Mouse (Mus musculus): Measurements from ENCODE around the gene Akna. TPM values are rescaled to one million over a fixed set of nuclear protein-coding genes. Genes with fewer than 3 reads are reported as not detected.

The Akna gene
- polyA plus RNA-seq (2012; rRNA removed): 76.6 and 92.4 TPM in 2 replicates

DNA sequence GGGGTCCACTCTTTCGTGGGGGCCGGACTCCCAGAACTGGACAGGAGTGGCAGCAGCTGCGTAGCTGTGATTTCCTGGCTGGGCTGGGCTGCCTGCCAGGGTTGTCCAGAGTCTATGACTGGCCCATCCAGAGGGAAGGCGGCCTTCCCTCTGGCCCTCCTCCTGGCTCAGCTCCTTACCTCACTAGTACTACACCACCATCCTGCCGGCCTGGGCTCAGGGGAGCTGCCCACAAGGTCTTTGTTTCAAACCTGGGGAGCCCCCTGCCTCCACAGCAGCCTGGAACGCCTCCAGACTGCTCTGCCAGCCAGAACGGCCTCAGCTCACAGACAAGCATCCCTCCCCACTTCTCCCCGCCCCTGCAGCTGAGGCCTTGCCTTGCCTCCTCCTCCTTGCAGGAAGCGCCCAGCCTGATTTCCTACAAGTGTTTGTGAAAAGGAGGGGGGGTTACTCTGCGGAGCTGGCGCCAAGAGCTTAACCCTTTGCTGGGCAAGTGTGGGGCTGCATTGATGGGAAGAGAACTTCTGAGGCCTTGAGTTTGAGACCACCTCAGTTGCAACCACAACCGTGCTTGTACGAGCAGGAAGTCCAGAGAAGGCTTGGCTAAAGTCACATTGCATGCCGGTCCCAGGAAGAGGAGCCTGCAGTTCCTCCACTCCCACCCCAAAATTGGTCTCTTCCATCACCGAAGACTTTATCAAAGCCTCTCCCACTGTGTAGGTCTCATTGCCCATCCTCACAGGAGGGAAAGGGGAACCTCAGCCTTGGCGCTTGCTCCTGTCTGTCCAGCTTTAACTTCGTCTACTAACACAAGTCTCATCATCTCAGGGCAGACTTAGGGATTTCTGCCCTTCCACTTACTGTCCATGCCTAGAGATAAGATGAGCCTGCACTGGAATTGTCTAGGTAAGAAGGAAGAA is at the start of gene Akna:
Gene Akna (minus strand): TSS at position 315 of the 920 bp plus-strand sequence.
- peak; percentile 99 for TF ChIP-seq POLR2A (IDR thresholded peaks at IDR 0.05; ENCODE audit: control insufficient read depth, extremely low read depth, insufficient read depth, low read length, poor library complexity)
- peak; percentile 27; the same call in 1 of the 2 replicates for TF ChIP-seq CTCF (IDR thresholded peaks at IDR 0.05; ENCODE audit: borderline replicate concordance, control insufficient read depth, extremely low read depth, insufficient read depth, low read length, poor library complexity)
- no peaks in the 10 kb centered on the region for H3K27me3 ChIP-seq (ENCODE audit: control insufficient read depth, insufficient read depth, low read length)
- DNase-seq: peak; percentile 87
- WGBS: 3% methylated on average over 17 of the region's 17 CpGs
- H3K27ac ChIP-seq (ENCODE audit: control insufficient read depth, insufficient read depth, low read length): peak within 1 kb of the TSS; percentile 93
- H3K4me3 ChIP-seq (ENCODE audit: control insufficient read depth, insufficient read depth, low read length): peak within 1 kb of the TSS; percentile 79
- no peaks in the 10 kb centered on the region for H3K36me3 ChIP-seq (ENCODE audit: control insufficient read depth, insufficient read depth, low read length)
- peaks cover 71% of the 10 kb centered on the region for H3K4me1 ChIP-seq (replicated peaks; ENCODE audit: control insufficient read depth, insufficient read depth, low read length)

DNA sequence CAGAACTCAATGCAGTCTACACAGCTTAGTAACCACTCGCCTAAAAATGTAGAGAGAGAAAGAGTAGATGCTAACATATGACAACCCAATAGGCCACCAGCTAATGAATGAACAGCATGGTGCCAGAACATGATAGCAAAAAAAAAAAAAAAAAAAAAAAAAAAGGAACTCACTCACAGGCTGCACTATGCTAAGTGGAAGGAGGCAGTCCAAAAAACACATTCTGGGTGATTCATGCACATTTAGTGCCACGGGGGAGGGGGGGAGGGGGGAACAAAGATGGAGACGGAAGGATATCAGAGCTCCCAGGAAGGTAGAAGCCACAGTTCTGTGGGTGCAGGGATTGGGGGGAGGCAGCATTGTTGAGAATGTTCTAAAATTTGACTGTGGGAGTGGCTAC is 49.4 kb upstream of the Akna start:
- Histone ChIP-seq H3K27me3 (ENCODE audit: control insufficient read depth, insufficient read depth, low read length) (no peaks in the 10 kb centered on the region), H3K4me3 (ENCODE audit: control insufficient read depth, insufficient read depth, low read length) (no peak overlapping the region), H3K4me1 (replicated peaks; ENCODE audit: control insufficient read depth, insufficient read depth, low read length) (no peaks in the 10 kb centered on the region), H3K36me3 (ENCODE audit: control insufficient read depth, insufficient read depth, low read length) (no peaks in the 10 kb centered on the region; the same call in 1 of the 2 replicates), H3K27ac (ENCODE audit: control insufficient read depth, insufficient read depth, low read length) (no peak overlapping the region)
- no peak for DNase-seq
- WGBS: 55% methylated on average over 3 of the region's 3 CpGs
- TF ChIP-seq CTCF (IDR thresholded peaks at IDR 0.05; ENCODE audit: borderline replicate concordance, control insufficient read depth, extremely low read depth, insufficient read depth, low read length, poor library complexity) (no peak), POLR2A (IDR thresholded peaks at IDR 0.05; ENCODE audit: control insufficient read depth, extremely low read depth, insufficient read depth, low read length, poor library complexity) (no peak)

DNA sequence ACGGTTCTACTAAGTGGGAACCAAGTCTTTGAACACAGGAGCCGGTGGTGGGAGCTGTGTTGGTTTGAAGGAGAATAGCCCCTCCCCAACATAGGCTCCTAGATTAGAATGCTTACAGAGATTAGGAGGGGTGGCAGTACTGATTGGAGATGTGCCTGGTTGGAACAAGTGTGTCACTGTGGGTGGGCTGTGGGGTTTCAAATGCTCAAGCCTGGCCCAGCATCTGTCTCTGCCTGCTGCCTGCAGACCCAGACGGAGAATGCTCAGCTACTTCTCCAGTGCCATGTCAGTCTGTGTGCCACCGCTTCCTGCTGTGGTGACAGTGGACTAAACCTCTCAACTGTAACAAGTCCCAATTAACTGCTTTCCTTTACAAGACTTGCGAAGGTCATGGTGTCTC is 47.4 kb upstream of the Akna start:
- TF ChIP-seq POLR2A (IDR thresholded peaks at IDR 0.05; ENCODE audit: control insufficient read depth, extremely low read depth, insufficient read depth, low read length, poor library complexity) (no peak), CTCF (IDR thresholded peaks at IDR 0.05; ENCODE audit: borderline replicate concordance, control insufficient read depth, extremely low read depth, insufficient read depth, low read length, poor library complexity) (no peak)
- Histone ChIP-seq H3K27ac (ENCODE audit: control insufficient read depth, insufficient read depth, low read length) (no peak overlapping the region), H3K36me3 (ENCODE audit: control insufficient read depth, insufficient read depth, low read length) (no peaks in the 10 kb centered on the region; the same call in 1 of the 2 replicates), H3K27me3 (ENCODE audit: control insufficient read depth, insufficient read depth, low read length) (no peaks in the 10 kb centered on the region), H3K4me1 (replicated peaks; ENCODE audit: control insufficient read depth, insufficient read depth, low read length) (no peaks in the 10 kb centered on the region), H3K4me3 (ENCODE audit: control insufficient read depth, insufficient read depth, low read length) (no peak overlapping the region)
- 84% methylated on average over 5 of the region's 5 CpGs for WGBS
- DNase-seq: no peak

DNA sequence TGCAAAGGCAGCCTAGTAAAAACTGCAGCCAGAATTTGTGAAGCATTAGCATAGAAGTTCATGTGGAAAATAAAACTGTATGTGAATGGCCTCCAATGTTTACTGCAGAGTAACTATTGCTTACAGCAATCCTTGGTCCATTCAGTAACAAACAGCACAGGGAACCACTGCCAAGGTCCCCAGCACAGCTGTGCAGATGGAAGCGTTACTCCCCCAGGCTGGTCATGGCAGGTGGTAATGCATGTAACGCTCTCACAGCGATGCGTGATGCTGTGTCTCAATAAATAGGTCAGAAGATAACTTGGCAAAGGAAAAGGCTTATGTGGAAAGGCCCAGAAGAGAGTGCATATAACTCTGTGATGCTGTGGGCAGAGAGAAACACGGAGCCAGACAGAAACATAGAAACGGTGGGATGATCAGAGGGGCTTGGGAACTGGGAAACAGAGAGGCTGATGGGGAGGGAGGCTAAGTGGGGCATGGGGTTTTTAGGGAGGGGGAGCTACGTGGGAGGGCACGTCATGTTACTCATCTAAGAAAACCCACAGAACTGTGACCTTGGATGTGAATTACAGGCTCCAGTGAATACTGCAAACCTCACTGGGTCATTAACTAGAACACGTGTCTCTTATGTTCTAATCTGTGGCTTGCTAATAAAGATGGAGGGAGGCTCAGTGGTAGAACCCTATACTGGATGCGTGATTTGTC is 41.4 kb upstream of the Akna start:
- Histone ChIP-seq H3K4me1 (replicated peaks; ENCODE audit: control insufficient read depth, insufficient read depth, low read length) (no peaks in the 10 kb centered on the region), H3K36me3 (ENCODE audit: control insufficient read depth, insufficient read depth, low read length) (no peaks in the 10 kb centered on the region; the same call in 1 of the 2 replicates), H3K27me3 (ENCODE audit: control insufficient read depth, insufficient read depth, low read length) (no peaks in the 10 kb centered on the region), H3K27ac (ENCODE audit: control insufficient read depth, insufficient read depth, low read length) (no peak overlapping the region), H3K4me3 (ENCODE audit: control insufficient read depth, insufficient read depth, low read length) (no peak overlapping the region)
- DNase-seq: no peak
- TF ChIP-seq CTCF (IDR thresholded peaks at IDR 0.05; ENCODE audit: borderline replicate concordance, control insufficient read depth, extremely low read depth, insufficient read depth, low read length, poor library complexity): no peak
- no peak for TF ChIP-seq POLR2A (IDR thresholded peaks at IDR 0.05; ENCODE audit: control insufficient read depth, extremely low read depth, insufficient read depth, low read length, poor library complexity)
- 87% methylated on average over 10 of the region's 10 CpGs for WGBS

DNA sequence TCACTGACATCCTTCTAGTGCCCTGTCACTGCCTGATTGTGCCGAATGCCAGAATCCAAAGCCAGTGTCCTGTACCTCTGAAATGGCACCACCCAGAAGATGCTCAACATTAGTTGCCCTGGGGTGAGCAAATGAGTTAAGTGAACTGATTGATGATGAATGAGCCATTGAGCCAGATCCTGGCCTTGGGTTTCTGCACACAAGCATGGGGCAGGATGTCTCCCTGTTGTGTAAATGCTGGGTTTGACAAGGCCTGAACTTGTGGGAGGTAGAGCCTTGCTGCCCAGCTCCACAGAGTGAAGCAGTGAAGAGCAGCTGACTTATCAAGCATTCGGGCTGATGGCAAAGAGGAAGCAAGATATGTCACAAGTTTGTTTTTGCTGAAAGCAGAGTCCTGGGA is 39.9 kb upstream of the Akna start:
- H3K4me3 ChIP-seq (ENCODE audit: control insufficient read depth, insufficient read depth, low read length): no peak overlapping the region
- no peak overlapping the region for H3K27ac ChIP-seq (ENCODE audit: control insufficient read depth, insufficient read depth, low read length)
- H3K36me3 ChIP-seq (ENCODE audit: control insufficient read depth, insufficient read depth, low read length): no peaks in the 10 kb centered on the region
- TF ChIP-seq CTCF (IDR thresholded peaks at IDR 0.05; ENCODE audit: borderline replicate concordance, control insufficient read depth, extremely low read depth, insufficient read depth, low read length, poor library complexity) (no peak), POLR2A (IDR thresholded peaks at IDR 0.05; ENCODE audit: control insufficient read depth, extremely low read depth, insufficient read depth, low read length, poor library complexity) (no peak)
- H3K27me3 ChIP-seq (ENCODE audit: control insufficient read depth, insufficient read depth, low read length): no peaks in the 10 kb centered on the region
- H3K4me1 ChIP-seq (replicated peaks; ENCODE audit: control insufficient read depth, insufficient read depth, low read length): no peaks in the 10 kb centered on the region
- WGBS: 91% methylated on average over 2 of the region's 2 CpGs
- DNase-seq: no peak

DNA sequence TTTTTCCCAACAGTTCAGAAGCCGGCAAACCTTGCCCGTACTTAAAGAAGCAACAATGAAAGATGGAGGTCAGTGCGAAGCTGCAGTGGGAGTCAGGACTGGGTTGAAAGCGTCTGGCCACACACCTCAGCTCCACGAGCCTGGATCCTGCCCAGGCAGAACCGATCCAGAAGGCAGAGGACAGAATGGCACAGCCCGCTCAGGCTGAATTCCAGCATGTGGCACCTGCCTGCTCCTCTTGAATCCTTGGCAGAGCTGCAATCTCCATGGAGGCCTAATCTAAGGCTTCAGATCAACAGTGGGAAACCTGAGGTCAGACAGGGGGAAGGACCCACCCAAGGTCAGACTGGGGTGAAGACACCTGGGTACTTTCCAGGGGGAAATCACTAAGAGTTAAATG is 38.5 kb upstream of the Akna start:
- over 99% methylated on average over 7 of the region's 7 CpGs for WGBS
- Histone ChIP-seq H3K36me3 (ENCODE audit: control insufficient read depth, insufficient read depth, low read length) (no peaks in the 10 kb centered on the region), H3K27ac (ENCODE audit: control insufficient read depth, insufficient read depth, low read length) (no peak overlapping the region), H3K4me3 (ENCODE audit: control insufficient read depth, insufficient read depth, low read length) (no peak overlapping the region), H3K27me3 (ENCODE audit: control insufficient read depth, insufficient read depth, low read length) (no peaks in the 10 kb centered on the region), H3K4me1 (replicated peaks; ENCODE audit: control insufficient read depth, insufficient read depth, low read length) (no peaks in the 10 kb centered on the region)
- DNase-seq: no peak
- no peak for TF ChIP-seq CTCF (IDR thresholded peaks at IDR 0.05; ENCODE audit: borderline replicate concordance, control insufficient read depth, extremely low read depth, insufficient read depth, low read length, poor library complexity)
- TF ChIP-seq POLR2A (IDR thresholded peaks at IDR 0.05; ENCODE audit: control insufficient read depth, extremely low read depth, insufficient read depth, low read length, poor library complexity): no peak

Data from thymus, adult 2 months (tissue).